Mouse (Mus musculus) spleen, postnatal 14 days (tissue): ENCODE measurements around the gene Ifit1bl2.
"Not testable (repeated sequence)": the region's sequence is repeated elsewhere in the genome, so short reads cannot be mapped to it uniquely, and the experiment has no call there.

Experiments
- DNase-seq, 2 experiments: peaks; one replicate each; pipeline ENCODE4 v3.0.0; 2021 to 2022; ENCODE audit warnings: low spot score in 2 of 2

Gene Ifit1bl2

GRCm38 (mm10) chr19:34610118-34610517, 30.4 kb downstream of the Ifit1bl2 start:
- DNase-seq = not testable (repeated sequence)

- not testable (repeated sequence) for DNase-seq
These were observed 33.1 kb downstream of the Ifit1bl2 start, which contains the start of gene Ifit3b for GRCm38 (mm10) chr19:34607237-34608051. TSS of gene Ifit3b (plus strand) at chr19:34607970.

- no peak for DNase-seq
These were observed 35.1 kb downstream of the Ifit1bl2 start for GRCm38 (mm10) chr19:34605472-34605871.

- not testable (repeated sequence) for DNase-seq
These were observed 38.7 kb downstream of the Ifit1bl2 start, which contains the start of gene Ifit1bl1 for GRCm38 (mm10) chr19:34601888-34602287. TSS of gene Ifit1bl1 (minus strand) at chr19:34601956.

GRCm38 (mm10) chr19:34599250-34599649, 41.3 kb downstream of the Ifit1bl2 start:
- DNase-seq = not testable (repeated sequence)

GRCm38 (mm10) chr19:34598341-34598740, 42.2 kb downstream of the Ifit1bl2 start:
- DNase-seq = no peak

GRCm38 (mm10) chr19:34596811-34597210, 43.7 kb downstream of the Ifit1bl2 start:
- no peak for DNase-seq

- DNase-seq = not testable (repeated sequence)
These were observed 46.0 kb downstream of the Ifit1bl2 start for GRCm38 (mm10) chr19:34594523-34594922.

- DNase-seq = no peak
These were observed 47.1 kb downstream of the Ifit1bl2 start for GRCm38 (mm10) chr19:34593456-34593855.

GRCm38 (mm10) chr19:34588959-34589358, 51.6 kb downstream of the Ifit1bl2 start:
- DNase-seq = no peak

GRCm38 (mm10) chr19:34587898-34588692, 52.4 kb downstream of the Ifit1bl2 start:
- not testable (repeated sequence) for DNase-seq

- not testable (repeated sequence) for DNase-seq
These were observed 54.6 kb downstream of the Ifit1bl2 start for GRCm38 (mm10) chr19:34585740-34586458.

GRCm38 (mm10) chr19:34583126-34583766, 57.3 kb downstream of the Ifit1bl2 start, which contains the start of gene Ifit3:
TSS of gene Ifit3 (plus strand) at chr19:34583531.
- DNase-seq = not testable (repeated sequence)

GRCm38 (mm10) chr19:34582696-34583095, 57.8 kb downstream of the Ifit1bl2 start:
- DNase-seq = not testable (repeated sequence)

GRCm38 (mm10) chr19:34577121-34577520, 63.4 kb downstream of the Ifit1bl2 start:
- no peak for DNase-seq

- no peak for DNase-seq
These were observed 66.9 kb downstream of the Ifit1bl2 start for GRCm38 (mm10) chr19:34573650-34574049.

- DNase-seq = no peak
These were observed 69.5 kb downstream of the Ifit1bl2 start for GRCm38 (mm10) chr19:34571080-34571479.

GRCm38 (mm10) chr19:34569896-34570476, 70.6 kb downstream of the Ifit1bl2 start:
- no peak for DNase-seq

GRCm38 (mm10) chr19:34568988-34569895, 71.3 kb downstream of the Ifit1bl2 start:
- DNase-seq = no peak
